Mouse (Mus musculus) cerebellum, adult 2 months (tissue): ENCODE measurements around the gene Prmt9. TPM values are rescaled to one million over a fixed set of nuclear protein-coding genes. Genes with fewer than 3 reads are reported as not detected.

Source experiments
- DNase-seq, 2 experiments: peaks; one replicate each; pipeline ENCODE4 v3.0.0; 2021
- H3K27ac ChIP-seq: fragments of 200-500 bp; 2 replicates; pipeline ENCODE4 v1.5.1; 2012; ENCODE audit warnings: low read length, control low read depth, inconsistent platforms; ENCODE audit not compliant: insufficient read depth
- H3K27me3 ChIP-seq: fragments of 200-500 bp; 2 replicates; pipeline ENCODE4 v1.6.1; 2012; ENCODE audit warnings: inconsistent platforms, mild to moderate bottlenecking, low read length, moderate library complexity; ENCODE audit not compliant: control insufficient read depth, insufficient read depth
- H3K4me1 ChIP-seq: fragments of 200-500 bp; 2 replicates; pipeline ENCODE4 v1.6.1; 2011; ENCODE audit warnings: low read length; ENCODE audit not compliant: control insufficient read depth, insufficient read depth
- H3K4me3 ChIP-seq: fragments of 200-500 bp; replicated peaks from 2 replicates; pipeline ENCODE3; 2011; ENCODE audit warnings: mild to moderate bottlenecking, low read depth, low read length, control low read depth; ENCODE audit not compliant: insufficient read depth
- CTCF ChIP-seq: fragments of 200-500 bp; IDR thresholded peaks from 2 replicates; pipeline ENCODE4 v1.5.1; 2011; ENCODE audit warnings: low read depth, mild to moderate bottlenecking, control low read depth, low read length, moderate library complexity, borderline replicate concordance; ENCODE audit not compliant: insufficient read depth
- POLR2A ChIP-seq: fragments of 200-500 bp; IDR thresholded peaks from 2 replicates; pipeline ENCODE4 v1.6.1; 2011; ENCODE audit warnings: low read length, control low read depth, borderline replicate concordance; ENCODE audit not compliant: insufficient read depth
- WGBS: fragments of 180-500 bp; shearing (Covaris S2); methylation state at CpG from one replicate; pipeline ENCODE4 v1.1.7; 2018; 5-methylcytosine and 5-hydroxymethylcytosine counted together
- polyA plus RNA-seq: library from polyadenylated mRNA; depleted of rRNA; stranded (reverse); fragments of >200 nt; gene quantifications from 2 replicates; pipeline ENCODE4 v1.2.3, GENCODE M21; 2012; rRNA removed

Prmt9 gene
- polyA plus RNA-seq, 1 experiment, result 22.7 TPM

DNA sequence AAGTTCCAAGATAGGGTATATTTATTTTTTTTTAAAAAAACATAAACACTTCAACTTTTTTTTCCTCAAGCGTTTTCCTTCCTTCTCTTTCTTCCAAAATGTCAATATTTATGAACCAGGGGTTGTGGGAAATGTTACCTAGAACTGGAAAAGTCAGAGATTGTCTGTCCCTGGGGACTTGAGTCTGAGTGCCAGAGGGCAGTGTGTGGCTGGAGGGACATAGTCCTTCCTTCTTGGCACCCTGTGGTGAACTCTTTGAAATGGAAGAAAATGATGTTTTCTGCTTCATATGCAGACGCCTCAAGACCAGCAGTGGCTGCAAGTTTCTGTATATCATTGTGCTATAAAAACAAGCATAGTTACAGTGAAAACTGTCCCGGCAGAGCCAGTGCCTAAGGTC is 81.5 kb downstream of the Prmt9 start:
- Histone ChIP-seq H3K27me3 (no peaks in the 10 kb centered on the region), H3K4me3 (no peak overlapping the region), H3K4me1 (no peaks in the 10 kb centered on the region), H3K27ac (no peak overlapping the region)
- no peak for DNase-seq
- 56% methylated on average over 3 of the region's 3 CpGs for WGBS
- TF ChIP-seq POLR2A, result no peak
- TF ChIP-seq CTCF, result no peak

Other genes starting within 250 kb of the Prmt9 start
- gene Arhgap10, start 31.4 kb upstream of the Prmt9 start, polyA plus RNA-seq, result 12.5 and 13.9 TPM in 2 replicates
- gene Tmem184c, start 61.3 kb downstream of the Prmt9 start, polyA plus RNA-seq, result 79.2 and 80.8 TPM in 2 replicates
- gene Ednra, start 175.1 kb downstream of the Prmt9 start, polyA plus RNA-seq, result 3.7 and 4.2 TPM in 2 replicates